Mouse (Mus musculus) erythroblast, adult 5-6 weeks (primary cell): ENCODE measurements around the gene Slc8a3. TPM values are rescaled to one million over a fixed set of nuclear protein-coding genes. Genes with fewer than 3 reads are reported as not detected.
"Not testable (repeated sequence)": the region's sequence is repeated elsewhere in the genome, so short reads cannot be mapped to it uniquely, and the experiment has no call there.

Experiments used
- ATAC-seq: replicated peaks from 2 replicates; pipeline ENCODE4 v1.8.0; 2016; ENCODE audit warnings: moderate number of reproducible peaks, mild to moderate bottlenecking, moderate TSS enrichment, inconsistent platforms; ENCODE audit not compliant: poor library complexity, low FRiP score, severe bottlenecking
- total RNA-seq, 2 experiments: library from RNA; stranded (forward) in 1 of 2; stranded (reverse) in 1 of 2; fragments of 150-400 nt in 1 of 2; fragments of 200-764, 138-1000 nt in 1 of 2; gene quantifications; 2 replicates each; pipeline versions ENCODE4 v1.2.3 to v1.2.4; 2015 to 2017; ENCODE audit warnings: low replicate concordance in 2 of 2

The Slc8a3 gene
- total RNA-seq (2015; ENCODE audit: low replicate concordance) (not detected in 2 replicates), total RNA-seq (2017; ENCODE audit: low replicate concordance) (not detected in 2 replicates)

- ATAC-seq, result no peak
Measured at GRCm38 (mm10) chr12:81332875-81333421, at the start of gene Slc8a3. Gene Slc8a3 (minus strand): TSS chr12:81333180.

- ATAC-seq, result not testable (repeated sequence)
Measured at GRCm38 (mm10) chr12:81379364-81379763, 46.4 kb upstream of the Slc8a3 start, which contains the start of gene Gm4787. Gene Gm4787 (minus strand): TSS chr12:81379464.

- no peak for ATAC-seq
Measured at GRCm38 (mm10) chr12:81333841-81334240, 861 bp upstream of the Slc8a3 start.

GRCm38 (mm10) chr12:81331937-81332874 is 774 bp downstream of the Slc8a3 start:
- ATAC-seq, result no peak

GRCm38 (mm10) chr12:81331046-81331638 is 1.8 kb downstream of the Slc8a3 start:
- no peak for ATAC-seq

- no peak for ATAC-seq
Measured at GRCm38 (mm10) chr12:81324991-81325390, 8.0 kb downstream of the Slc8a3 start.

- ATAC-seq, result no peak
Measured at GRCm38 (mm10) chr12:81324116-81324515, 8.9 kb downstream of the Slc8a3 start.

- no peak for ATAC-seq
Measured at GRCm38 (mm10) chr12:81321021-81321420, 12.0 kb downstream of the Slc8a3 start.

GRCm38 (mm10) chr12:81317811-81318210 is 15.2 kb downstream of the Slc8a3 start:
- ATAC-seq, result no peak

- no peak for ATAC-seq
Measured at GRCm38 (mm10) chr12:81315953-81316352, 17.0 kb downstream of the Slc8a3 start.

GRCm38 (mm10) chr12:81303626-81304025 is 29.4 kb downstream of the Slc8a3 start:
- no peak for ATAC-seq

GRCm38 (mm10) chr12:81294613-81295012 is 38.4 kb downstream of the Slc8a3 start:
- ATAC-seq, result no peak

- no peak for ATAC-seq
Measured at GRCm38 (mm10) chr12:81278031-81278430, 54.9 kb downstream of the Slc8a3 start.

- ATAC-seq, result no peak
Measured at GRCm38 (mm10) chr12:81274616-81275015, 58.4 kb downstream of the Slc8a3 start.

- no peak for ATAC-seq
Measured at GRCm38 (mm10) chr12:81273333-81273732, 59.6 kb downstream of the Slc8a3 start.

GRCm38 (mm10) chr12:81269246-81269645 is 63.7 kb downstream of the Slc8a3 start:
- ATAC-seq, result no peak

GRCm38 (mm10) chr12:81262821-81263220 is 70.2 kb downstream of the Slc8a3 start:
- no peak for ATAC-seq

GRCm38 (mm10) chr12:81258215-81258614 is 74.8 kb downstream of the Slc8a3 start:
- no peak for ATAC-seq

GRCm38 (mm10) chr12:81245411-81245810 is 87.6 kb downstream of the Slc8a3 start:
- ATAC-seq, result no peak

- ATAC-seq, result no peak
Measured at GRCm38 (mm10) chr12:81244954-81245353, 88.0 kb downstream of the Slc8a3 start.

GRCm38 (mm10) chr12:81244492-81244891 is 88.5 kb downstream of the Slc8a3 start:
- ATAC-seq, result no peak
